Mouse (Mus musculus) layer of hippocampus, adult 2 months (tissue): ENCODE measurements around the gene Phyhipl. TPM values are rescaled to one million over a fixed set of nuclear protein-coding genes. Genes with fewer than 3 reads are reported as not detected.

Experiments used
- DNase-seq, 2 experiments: peaks; one replicate each; pipeline ENCODE4 v3.0.0; 2022; ENCODE audit warnings: low spot score in 2 of 2
- H3K27ac ChIP-seq: fragments of 200-600 bp; 2 replicates; pipeline ENCODE4 v1.8.1; 2022
- H3K4me3 ChIP-seq: fragments of 200-600 bp; 2 replicates; pipeline ENCODE4 v1.8.1; 2022; ENCODE audit warnings: mild to moderate bottlenecking
- CTCF ChIP-seq: fragments of 200-600 bp; conservative IDR thresholded peaks from 2 replicates; pipeline ENCODE4 v1.8.1; 2022; ENCODE audit warnings: antibody characterized with exemption, mild to moderate bottlenecking, moderate library complexity
- total RNA-seq, 2 experiments: library from RNA; stranded (reverse); gene quantifications; 2 replicates each; pipeline ENCODE4 v1.2.3; 2021

Phyhipl gene
- total RNA-seq, 2 experiments from 2014 or later, result 185 to 189 TPM

GRCm38 (mm10) chr10:70514848-70515247 is 140.9 kb downstream of the Phyhipl start:
- Histone ChIP-seq H3K4me3 (no peak overlapping the region), H3K27ac (no peak overlapping the region)
- peak in 1 of 2 experiments; percentile 9 for DNase-seq
- no peak for TF ChIP-seq CTCF

- H3K4me3 ChIP-seq, result no peak overlapping the region
- no peak overlapping the region for H3K27ac ChIP-seq
- TF ChIP-seq CTCF, result peak; percentile 71
- DNase-seq, result peak in 1 of 2 experiments; percentile 3
These were observed 147.9 kb downstream of the Phyhipl start for GRCm38 (mm10) chr10:70507880-70508279.

Other genes with a start within 250 kb of the Phyhipl start
- 10 to 100 TPM; 83.7 to 85.8 TPM for gene Fam13c, start 215.5 kb downstream of the Phyhipl start, total RNA-seq